Mouse (Mus musculus): Measurements from ENCODE around the gene Dscam.

DNA sequence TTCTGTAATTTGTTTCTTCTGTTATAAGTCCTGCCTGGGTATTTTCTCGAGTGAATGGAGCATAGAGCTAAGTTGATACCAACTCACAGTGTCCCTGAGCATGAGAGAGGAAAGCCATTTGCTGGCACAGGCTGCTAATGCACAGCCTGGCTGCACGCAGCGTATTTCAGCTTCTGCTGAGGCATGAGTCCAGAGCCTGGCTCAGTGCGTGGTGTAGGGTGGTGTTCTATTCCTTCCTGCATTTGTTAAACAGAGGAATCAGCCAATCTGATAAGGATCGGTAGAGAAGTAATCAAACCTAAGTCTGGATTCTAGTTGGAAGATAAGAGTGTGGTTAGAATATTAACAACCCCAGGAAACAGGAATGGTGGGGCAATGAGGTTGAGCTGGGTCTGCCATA, 500.8 kb downstream of the Dscam start:
- TF ChIP-seq CTCF (IDR thresholded peaks at IDR 0.05; ENCODE audit: borderline replicate concordance, extremely low read depth, insufficient read depth, insufficient read length) (no peak), POLR2A (IDR thresholded peaks at IDR 0.05; ENCODE audit: borderline replicate concordance, extremely low read depth, insufficient read depth, insufficient read length, poor library complexity, severe bottlenecking) (no peak)
